Mouse (Mus musculus) thymus, postnatal 14 days (tissue): ENCODE measurements around the gene Olfr1252.

ENCODE experiments used
- DNase-seq: peaks from one replicate; pipeline ENCODE4 v3.0.0; 2021

Gene Olfr1252

GRCm38 (mm10) chr2:89724912-89725311 is at the start of gene Olfr1252:
TSS of gene Olfr1252 (minus strand) at chr2:89725012.
- DNase-seq, result no peak

DNA sequence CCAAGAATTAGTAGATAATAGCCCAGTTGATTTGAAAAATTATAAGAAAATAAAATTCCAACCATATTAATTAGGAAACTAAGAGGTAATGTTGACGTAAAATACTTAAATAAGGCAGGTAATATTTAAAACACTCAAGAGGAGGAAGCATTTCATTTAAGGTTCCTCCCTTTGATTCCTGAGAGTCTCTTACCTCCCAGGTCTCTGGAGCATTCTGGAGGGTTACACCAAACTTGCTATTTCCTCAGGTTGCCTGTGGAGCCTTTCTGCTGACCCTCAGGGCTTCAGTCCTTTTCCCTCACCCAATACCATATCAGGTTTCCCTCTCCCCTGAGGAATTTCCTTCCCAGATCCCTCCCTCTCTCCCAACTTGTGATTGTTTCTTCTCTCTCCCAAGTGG is 32.2 kb upstream of the Olfr1252 start, which contains the start of gene Olfr1253:
Gene Olfr1253, minus strand, starts transcription at position 101 of the 400 bp plus-strand sequence.
- DNase-seq, result no peak

GRCm38 (mm10) chr2:89691980-89692379 is 32.8 kb downstream of the Olfr1252 start:
- DNase-seq, result no peak

- no peak for DNase-seq
Measured at GRCm38 (mm10) chr2:89671836-89672235, 53.0 kb downstream of the Olfr1252 start, which contains the start of gene Olfr1251. TSS of gene Olfr1251 (minus strand) at chr2:89671936.
